Mouse (Mus musculus) ES-Bruce4 (cell line): ENCODE data around the gene F12. TPM values are rescaled to one million over a fixed set of nuclear protein-coding genes. Genes with fewer than 3 reads are reported as not detected.

ENCODE experiments used
- H3K27ac ChIP-seq: 2 replicates; pipeline ENCODE4 v1.5.1; 2012; ENCODE audit warnings: low read length, inconsistent platforms; ENCODE audit not compliant: insufficient read depth
- H3K27me3 ChIP-seq: 2 replicates; pipeline ENCODE4 v1.6.1; 2012; ENCODE audit warnings: mild to moderate bottlenecking, low read length, inconsistent platforms; ENCODE audit not compliant: control insufficient read depth, poor library complexity, insufficient read depth, severe bottlenecking
- H3K36me3 ChIP-seq: 2 replicates; pipeline ENCODE4 v1.6.1; 2012; ENCODE audit warnings: inconsistent platforms, mild to moderate bottlenecking, low read length, moderate library complexity; ENCODE audit not compliant: control insufficient read depth, poor library complexity, insufficient read depth, severe bottlenecking
- H3K4me1 ChIP-seq: one replicate; pipeline ENCODE4 v1.8.1; 2011; ENCODE audit warnings: low read length; ENCODE audit not compliant: control insufficient read depth, insufficient read depth
- H3K4me3 ChIP-seq: 2 replicates; pipeline ENCODE4 v1.5.1; 2011; ENCODE audit warnings: low read depth, mild to moderate bottlenecking, low read length
- H3K9ac ChIP-seq: 2 replicates; pipeline ENCODE4 v1.6.1; 2012; ENCODE audit warnings: low read depth, mild to moderate bottlenecking, inconsistent platforms; ENCODE audit not compliant: poor library complexity, severe bottlenecking
- H3K9me3 ChIP-seq: replicated peaks from 2 replicates; pipeline ENCODE4 v1.6.1; 2012; ENCODE audit warnings: mild to moderate bottlenecking, low read length, inconsistent platforms; ENCODE audit not compliant: control insufficient read depth, poor library complexity, insufficient read depth, severe bottlenecking
- CTCF ChIP-seq: IDR thresholded peaks from one replicate; pipeline ENCODE4 v1.8.1; 2011; ENCODE audit warnings: low read depth, low read length
- EP300 ChIP-seq: IDR thresholded peaks from 2 replicates; pipeline ENCODE4 v1.6.1; 2011; ENCODE audit warnings: low read depth, low read length; ENCODE audit not compliant: insufficient read depth
- POLR2A ChIP-seq: IDR thresholded peaks from one replicate; pipeline ENCODE4 v1.8.1; 2011; ENCODE audit warnings: low read length; ENCODE audit not compliant: insufficient read depth
- polyA plus RNA-seq: library from polyadenylated mRNA; stranded (reverse); fragments of >200 nt; gene quantifications from 2 replicates; pipeline ENCODE4 v1.2.4, GENCODE M21; 2011; ENCODE audit warnings: low read depth; ENCODE audit not compliant: missing spikeins, insufficient read depth, insufficient read length

The F12 gene
- polyA plus RNA-seq, 1 experiment: not detected

DNA sequence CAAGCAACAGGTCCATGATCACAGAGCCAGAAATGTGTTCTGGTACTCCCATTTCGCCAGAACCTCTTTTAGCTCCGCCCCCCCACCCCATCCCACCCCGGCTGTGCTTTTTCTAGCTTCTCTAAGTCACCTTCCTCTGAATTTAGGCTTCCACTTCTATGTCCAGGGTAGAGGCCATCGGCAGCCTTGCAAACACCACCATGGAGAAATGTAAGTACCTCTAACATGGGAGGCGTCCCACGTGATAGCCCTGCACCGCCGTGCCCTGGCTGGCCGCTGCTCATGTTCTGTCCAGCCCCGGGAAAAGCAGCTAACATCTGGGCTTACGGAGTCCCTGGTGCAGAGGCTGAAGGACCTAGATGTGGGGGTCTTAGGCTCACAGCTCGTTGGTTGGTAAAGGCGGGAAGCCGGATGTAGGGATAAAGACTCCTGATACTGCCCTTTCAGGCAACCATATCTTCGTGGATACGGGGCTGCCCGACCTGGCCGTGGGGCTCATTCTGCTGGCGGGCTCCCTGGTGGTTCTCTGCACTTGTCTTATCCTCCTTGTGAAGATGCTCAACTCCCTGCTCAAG is 18.0 kb downstream of the F12 start:
- Histone ChIP-seq H3K36me3 (no peaks in the 10 kb centered on the region), H3K4me1 (no peaks in the 10 kb centered on the region), H3K4me3 (no peak overlapping the region), H3K9me3 (no peaks in the 10 kb centered on the region), H3K9ac (no peak overlapping the region), H3K27me3 (no peaks in the 10 kb centered on the region), H3K27ac (no peak overlapping the region)
- no peak for TF ChIP-seq EP300
- TF ChIP-seq CTCF: no peak
- no peak for TF ChIP-seq POLR2A

GRCm38 (mm10) chr13:55407341-55407740 is 19.3 kb downstream of the F12 start:
- H3K36me3 ChIP-seq: no peaks in the 10 kb centered on the region
- TF ChIP-seq EP300 (no peak), CTCF (no peak), POLR2A (no peak)
- no peak overlapping the region for H3K4me3 ChIP-seq
- no peak overlapping the region for H3K27ac ChIP-seq
- no peak overlapping the region for H3K9ac ChIP-seq
- no peaks in the 10 kb centered on the region for H3K9me3 ChIP-seq
- H3K4me1 ChIP-seq: no peaks in the 10 kb centered on the region
- no peaks in the 10 kb centered on the region for H3K27me3 ChIP-seq

DNA sequence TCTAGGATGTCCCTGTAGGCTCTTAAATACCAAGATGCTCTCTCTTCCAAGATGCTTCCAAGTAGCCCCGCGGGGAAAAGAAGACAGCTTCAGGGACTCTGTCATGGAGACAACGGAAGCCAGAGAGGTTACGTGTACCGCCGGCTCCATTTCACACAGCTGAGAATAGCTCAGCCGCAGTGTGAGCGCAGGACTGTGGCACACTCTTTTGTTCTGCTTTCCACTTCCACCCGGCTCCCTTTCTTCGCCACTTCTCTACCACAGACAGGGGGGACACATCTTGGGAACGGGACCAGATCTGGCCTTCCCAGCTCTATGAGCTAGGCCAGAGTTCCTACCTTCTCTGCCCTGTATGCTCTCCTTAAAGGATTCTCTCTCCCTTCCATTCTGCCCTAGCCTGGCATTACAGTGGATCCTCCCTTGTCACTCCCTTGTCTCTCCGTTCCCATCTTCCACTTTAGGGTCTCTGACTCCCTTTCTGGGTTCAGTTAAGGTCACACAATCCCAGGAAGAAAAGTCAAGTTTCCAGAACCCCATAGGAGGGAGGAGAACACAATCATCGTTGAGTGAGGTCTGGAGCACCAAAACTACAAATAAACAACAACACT is 20.7 kb downstream of the F12 start:
- no peaks in the 10 kb centered on the region for H3K9me3 ChIP-seq
- no peaks in the 10 kb centered on the region for H3K36me3 ChIP-seq
- no peak overlapping the region for H3K27ac ChIP-seq
- H3K9ac ChIP-seq: no peak overlapping the region
- TF ChIP-seq EP300: no peak
- TF ChIP-seq POLR2A: no peak
- TF ChIP-seq CTCF: no peak
- no peaks in the 10 kb centered on the region for H3K27me3 ChIP-seq
- H3K4me3 ChIP-seq: no peak overlapping the region
- H3K4me1 ChIP-seq: no peaks in the 10 kb centered on the region

GRCm38 (mm10) chr13:55404853-55405782 is 21.5 kb downstream of the F12 start:
- Histone ChIP-seq H3K4me3 (no peak overlapping the region), H3K27me3 (no peaks in the 10 kb centered on the region), H3K9ac (no peak overlapping the region), H3K9me3 (no peaks in the 10 kb centered on the region), H3K4me1 (no peaks in the 10 kb centered on the region), H3K27ac (no peak overlapping the region), H3K36me3 (no peaks in the 10 kb centered on the region)
- TF ChIP-seq POLR2A (no peak), EP300 (no peak), CTCF (peak; percentile 92)

- Histone ChIP-seq H3K9me3 (no peaks in the 10 kb centered on the region), H3K4me1 (no peaks in the 10 kb centered on the region), H3K27ac (no peak overlapping the region), H3K36me3 (no peaks in the 10 kb centered on the region), H3K27me3 (no peaks in the 10 kb centered on the region), H3K9ac (no peak overlapping the region), H3K4me3 (no peak overlapping the region)
- no peak for TF ChIP-seq EP300
- no peak for TF ChIP-seq CTCF
- TF ChIP-seq POLR2A: no peak
These were observed 22.4 kb downstream of the F12 start for GRCm38 (mm10) chr13:55403935-55404852.
